Mouse (Mus musculus): ENCODE results near the gene Trnau1ap. TPM values are rescaled to one million over a fixed set of nuclear protein-coding genes. Genes with fewer than 3 reads are reported as not detected.

The Trnau1ap gene
- 18.9 and 23.1 TPM in 2 replicates for polyA plus RNA-seq (2012; rRNA removed)

- Histone ChIP-seq H3K36me3 (ENCODE audit: control insufficient read depth, insufficient read depth, low read length) (peaks cover 19% of the 10 kb centered on the region), H3K27ac (ENCODE audit: control insufficient read depth, insufficient read depth, low read length) (no peak within 1 kb of the TSS), H3K4me1 (replicated peaks; ENCODE audit: control insufficient read depth, insufficient read depth, low read length) (peaks cover 6% of the 10 kb centered on the region), H3K27me3 (ENCODE audit: control insufficient read depth, insufficient read depth, low read length) (no peaks in the 10 kb centered on the region), H3K4me3 (ENCODE audit: control insufficient read depth, insufficient read depth, low read length) (peak within 1 kb of the TSS; percentile 69)
- peak; percentile 90 for DNase-seq
- peak; percentile 55; the same call in 1 of the 2 replicates for TF ChIP-seq POLR2A (IDR thresholded peaks at IDR 0.05; ENCODE audit: control insufficient read depth, extremely low read depth, insufficient read depth, low read length, poor library complexity)
- 0 out of 2 replicates have a peak, but pooled peaks have one; percentile 38 for TF ChIP-seq CTCF (IDR thresholded peaks at IDR 0.05; ENCODE audit: borderline replicate concordance, control insufficient read depth, extremely low read depth, insufficient read depth, low read length, poor library complexity)
- WGBS = 1% methylated on average over 52 of the region's 52 CpGs
Measured at GRCm38 (mm10) chr4:132329115-132329834, at the start of gene Trnau1ap. Trnau1ap (minus strand) TSS chr4:132329538.

GRCm38 (mm10) chr4:132373820-132374219, 44.5 kb upstream of the Trnau1ap start:
- DNase-seq = no peak
- 100% methylated on average over 1 of the region's 1 CpGs for WGBS

GRCm38 (mm10) chr4:132369953-132370750, 40.8 kb upstream of the Trnau1ap start:
- Histone ChIP-seq H3K36me3 (ENCODE audit: control insufficient read depth, insufficient read depth, low read length) (peaks cover 44% of the 10 kb centered on the region), H3K27ac (ENCODE audit: control insufficient read depth, insufficient read depth, low read length) (no peak overlapping the region), H3K27me3 (ENCODE audit: control insufficient read depth, insufficient read depth, low read length) (no peaks in the 10 kb centered on the region), H3K4me1 (replicated peaks; ENCODE audit: control insufficient read depth, insufficient read depth, low read length) (no peaks in the 10 kb centered on the region), H3K4me3 (ENCODE audit: control insufficient read depth, insufficient read depth, low read length) (no peak overlapping the region)
- 94% methylated on average over 8 of the region's 8 CpGs for WGBS
- no peak for DNase-seq
- TF ChIP-seq CTCF (IDR thresholded peaks at IDR 0.05; ENCODE audit: borderline replicate concordance, control insufficient read depth, extremely low read depth, insufficient read depth, low read length, poor library complexity) (no peak), POLR2A (IDR thresholded peaks at IDR 0.05; ENCODE audit: control insufficient read depth, extremely low read depth, insufficient read depth, low read length, poor library complexity) (no peak)

More at GRCm38 (mm10) chr4:132373820-132374219, 44.5 kb upstream of the Trnau1ap start:
- Histone ChIP-seq H3K36me3 (ENCODE audit: control insufficient read depth, insufficient read depth, low read length) (peaks cover 35% of the 10 kb centered on the region), H3K27me3 (ENCODE audit: control insufficient read depth, insufficient read depth, low read length) (no peaks in the 10 kb centered on the region), H3K4me3 (ENCODE audit: control insufficient read depth, insufficient read depth, low read length) (no peak overlapping the region), H3K27ac (ENCODE audit: control insufficient read depth, insufficient read depth, low read length) (no peak overlapping the region), H3K4me1 (replicated peaks; ENCODE audit: control insufficient read depth, insufficient read depth, low read length) (no peaks in the 10 kb centered on the region)
- TF ChIP-seq CTCF (IDR thresholded peaks at IDR 0.05; ENCODE audit: borderline replicate concordance, control insufficient read depth, extremely low read depth, insufficient read depth, low read length, poor library complexity) (no peak), POLR2A (IDR thresholded peaks at IDR 0.05; ENCODE audit: control insufficient read depth, extremely low read depth, insufficient read depth, low read length, poor library complexity) (no peak)

- DNase-seq = no peak
- WGBS = 92% methylated on average over 18 of the region's 18 CpGs
Measured at GRCm38 (mm10) chr4:132367480-132368201, 38.3 kb upstream of the Trnau1ap start.

GRCm38 (mm10) chr4:132365450-132366060, 36.2 kb upstream of the Trnau1ap start:
- Histone ChIP-seq H3K27ac (ENCODE audit: control insufficient read depth, insufficient read depth, low read length) (no peak overlapping the region), H3K36me3 (ENCODE audit: control insufficient read depth, insufficient read depth, low read length) (peaks cover 45% of the 10 kb centered on the region)
- 95% methylated on average over 13 of the region's 13 CpGs for WGBS

More at GRCm38 (mm10) chr4:132367480-132368201, 38.3 kb upstream of the Trnau1ap start:
- H3K36me3 ChIP-seq (ENCODE audit: control insufficient read depth, insufficient read depth, low read length) = peaks cover 42% of the 10 kb centered on the region
- no peaks in the 10 kb centered on the region for H3K4me1 ChIP-seq (replicated peaks; ENCODE audit: control insufficient read depth, insufficient read depth, low read length)
- H3K4me3 ChIP-seq (ENCODE audit: control insufficient read depth, insufficient read depth, low read length) = no peak overlapping the region
- H3K27me3 ChIP-seq (ENCODE audit: control insufficient read depth, insufficient read depth, low read length) = no peaks in the 10 kb centered on the region
- no peak for TF ChIP-seq CTCF (IDR thresholded peaks at IDR 0.05; ENCODE audit: borderline replicate concordance, control insufficient read depth, extremely low read depth, insufficient read depth, low read length, poor library complexity)
- TF ChIP-seq POLR2A (IDR thresholded peaks at IDR 0.05; ENCODE audit: control insufficient read depth, extremely low read depth, insufficient read depth, low read length, poor library complexity) = no peak
- H3K27ac ChIP-seq (ENCODE audit: control insufficient read depth, insufficient read depth, low read length) = no peak overlapping the region

More at GRCm38 (mm10) chr4:132365450-132366060, 36.2 kb upstream of the Trnau1ap start:
- no peaks in the 10 kb centered on the region for H3K4me1 ChIP-seq (replicated peaks; ENCODE audit: control insufficient read depth, insufficient read depth, low read length)
- DNase-seq = no peak
- H3K4me3 ChIP-seq (ENCODE audit: control insufficient read depth, insufficient read depth, low read length) = no peak overlapping the region
- H3K27me3 ChIP-seq (ENCODE audit: control insufficient read depth, insufficient read depth, low read length) = no peaks in the 10 kb centered on the region
- no peak for TF ChIP-seq POLR2A (IDR thresholded peaks at IDR 0.05; ENCODE audit: control insufficient read depth, extremely low read depth, insufficient read depth, low read length, poor library complexity)
- TF ChIP-seq CTCF (IDR thresholded peaks at IDR 0.05; ENCODE audit: borderline replicate concordance, control insufficient read depth, extremely low read depth, insufficient read depth, low read length, poor library complexity) = no peak
